Mouse (Mus musculus) limb, embryonic 14.5 days (tissue): ENCODE results near the gene Hfe2. TPM values are rescaled to one million over a fixed set of nuclear protein-coding genes. Genes with fewer than 3 reads are reported as not detected.

Experiments used
- ATAC-seq: fragments of 200-750 bp; cut with Nextera tagmentation; 2 replicates; pipeline ENCODE4 v1.8.0; 2017; ENCODE audit warnings: low read depth, moderate number of reproducible peaks, moderate TSS enrichment; ENCODE audit not compliant: low FRiP score
- DNase-seq: peaks from one replicate; pipeline ENCODE4 v3.0.0-alpha.2; 2015; ENCODE audit warnings: low spot score
- H3K27ac ChIP-seq: fragments of 300-500 bp; sonication (generic); replicated peaks from 2 replicates; pipeline ENCODE4 v1.5.1; 2014; ENCODE audit warnings: low read depth, mild to moderate bottlenecking, low read length, moderate library complexity, mixed read lengths
- H3K27me3 ChIP-seq: fragments of 300-500 bp; sonication (generic); 2 replicates; pipeline ENCODE4 v1.6.1; 2014; ENCODE audit warnings: low read length, mixed read lengths; ENCODE audit not compliant: control insufficient read depth, insufficient read depth
- H3K36me3 ChIP-seq: fragments of 300-500 bp; sonication (generic); 2 replicates; pipeline ENCODE4 v1.6.1; 2014; ENCODE audit warnings: mild to moderate bottlenecking, low read length, moderate library complexity, mixed read lengths; ENCODE audit not compliant: control insufficient read depth, insufficient read depth
- H3K4me1 ChIP-seq: fragments of 300-500 bp; sonication (generic); 2 replicates; pipeline ENCODE4 v1.6.1; 2014; ENCODE audit warnings: antibody characterized with exemption, low read length, mixed read lengths; ENCODE audit not compliant: control insufficient read depth, insufficient read depth
- H3K4me2 ChIP-seq: fragments of 300-500 bp; sonication (generic); replicated peaks from 2 replicates; pipeline ENCODE4 v1.6.1; 2014; ENCODE audit warnings: low read depth, mild to moderate bottlenecking, low read length, moderate library complexity; ENCODE audit not compliant: severe bottlenecking
- H3K4me3 ChIP-seq: fragments of 300-500 bp; sonication (generic); replicated peaks from 2 replicates; pipeline ENCODE4 v1.5.1; 2014; ENCODE audit warnings: low read length
- H3K9ac ChIP-seq: fragments of 300-500 bp; sonication (generic); 2 replicates; pipeline ENCODE4 v1.6.1; 2014; ENCODE audit warnings: mild to moderate bottlenecking, low read depth, low read length, moderate library complexity; ENCODE audit not compliant: severe bottlenecking
- H3K9me3 ChIP-seq: fragments of 300-500 bp; sonication (generic); 2 replicates; pipeline ENCODE4 v1.6.1; 2016; ENCODE audit warnings: low read length; ENCODE audit not compliant: control insufficient read depth
- POLR2A ChIP-seq: fragments of 200-500 bp; IDR thresholded peaks from 2 replicates; pipeline ENCODE4 v1.8.0; 2012; ENCODE audit warnings: inconsistent platforms, mild to moderate bottlenecking, moderate library complexity, borderline replicate concordance; ENCODE audit not compliant: insufficient read depth, insufficient read length; ENCODE audit errors: extremely low read depth
- WGBS: fragments of 180-500 bp; shearing (Covaris S2); extraction: QIAGEN DNeasy Blood & Tissue Kit; methylation state at CpG from one replicate; pipeline ENCODE4 v1.1.7; 2014; 5-methylcytosine and 5-hydroxymethylcytosine counted together
- polyA plus RNA-seq, 2 experiments: library from polyadenylated mRNA; depleted of rRNA in 1 of 2; stranded (reverse) in 1 of 2; unstranded in 1 of 2; fragments of >200 nt; fragmentation: Nextera tagmentation in 1 of 2; extraction: Ambion mirVana in 1 of 2; gene quantifications; 2 replicates each; pipeline versions ENCODE4 v1.2.1 to v1.2.3; 2012 to 2014

Hfe2 gene
- polyA plus RNA-seq, 2 experiments: 20.5 to 21.4 TPM

- H3K27me3 ChIP-seq: no peaks in the 10 kb centered on the region
- 75% methylated on average over 7 of the region's 7 CpGs for WGBS
- no peak overlapping the region for H3K27ac ChIP-seq
- no peaks in the 10 kb centered on the region for H3K36me3 ChIP-seq
- no peaks in the 10 kb centered on the region for H3K9me3 ChIP-seq
- no peak overlapping the region for H3K4me2 ChIP-seq
- H3K4me3 ChIP-seq: no peak overlapping the region
- DNase-seq (no peak), ATAC-seq (no peak)
- H3K9ac ChIP-seq: no peak overlapping the region
- no peaks in the 10 kb centered on the region; the same call in 1 of the 2 replicates for H3K4me1 ChIP-seq
- TF ChIP-seq POLR2A: no peak
Observed at GRCm38 (mm10) chr3:96570643-96571042, 45.7 kb downstream of the Hfe2 start.

GRCm38 (mm10) chr3:96571336-96571735 is 46.4 kb downstream of the Hfe2 start:
- H3K27me3 ChIP-seq: no peaks in the 10 kb centered on the region
- H3K4me3 ChIP-seq: no peak overlapping the region
- H3K9me3 ChIP-seq: no peaks in the 10 kb centered on the region
- H3K27ac ChIP-seq: no peak overlapping the region
- WGBS: 82% methylated on average over 2 of the region's 2 CpGs
- H3K4me1 ChIP-seq: peaks cover 1% of the 10 kb centered on the region
- DNase-seq (no peak), ATAC-seq (no peak)
- TF ChIP-seq POLR2A: no peak
- no peak overlapping the region for H3K4me2 ChIP-seq
- H3K9ac ChIP-seq: no peak overlapping the region
- no peaks in the 10 kb centered on the region for H3K36me3 ChIP-seq

- Histone ChIP-seq H3K27ac (no peak overlapping the region), H3K4me2 (no peak overlapping the region), H3K4me1 (peaks cover 9% of the 10 kb centered on the region), H3K4me3 (no peak overlapping the region), H3K27me3 (no peaks in the 10 kb centered on the region), H3K9me3 (no peaks in the 10 kb centered on the region), H3K36me3 (no peaks in the 10 kb centered on the region), H3K9ac (no peak overlapping the region)
- TF ChIP-seq POLR2A: no peak
- WGBS: 84% methylated on average over 16 of the region's 16 CpGs
- no peak for ATAC-seq
- DNase-seq: no peak
Observed at GRCm38 (mm10) chr3:96571896-96572698, 47.1 kb downstream of the Hfe2 start.

GRCm38 (mm10) chr3:96573611-96574511 is 48.9 kb downstream of the Hfe2 start:
- H3K4me1 ChIP-seq: peaks cover 12% of the 10 kb centered on the region

DNA sequence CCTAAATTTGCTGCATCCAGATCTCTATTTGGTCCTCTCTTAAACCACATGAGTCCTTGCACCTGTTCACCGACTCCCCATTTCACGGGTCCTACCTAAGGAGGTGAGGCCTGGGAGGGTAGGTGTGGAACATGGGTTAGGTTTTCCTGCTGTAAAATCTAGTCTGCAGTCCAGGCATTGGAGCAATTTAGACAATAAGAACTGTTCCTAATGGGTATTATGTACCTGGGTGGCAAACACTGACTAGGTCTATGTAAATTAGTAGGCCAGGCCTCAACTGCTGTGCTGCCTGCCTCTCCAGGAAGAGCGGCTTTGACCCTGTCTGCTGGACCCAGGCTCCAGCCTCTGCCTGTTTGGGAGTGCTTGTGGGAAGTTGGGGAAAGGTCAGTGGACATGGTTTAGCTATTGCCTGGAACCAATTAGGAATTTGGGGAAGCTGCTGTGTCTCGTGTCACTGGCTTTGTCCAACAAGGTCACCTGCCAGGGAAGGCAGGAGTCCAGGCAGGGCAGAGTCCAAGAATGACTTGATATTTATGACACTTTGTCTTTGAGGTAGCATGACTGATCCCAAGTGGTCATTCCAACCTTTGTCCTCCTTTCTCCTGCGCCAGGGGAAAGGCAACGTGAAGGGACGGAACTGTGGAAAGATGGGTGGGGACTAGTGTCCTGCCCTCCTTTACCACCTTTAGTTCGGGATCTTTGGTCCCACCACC is 50.5 kb downstream of the Hfe2 start:
- Histone ChIP-seq H3K9me3 (no peaks in the 10 kb centered on the region), H3K4me2 (no peak overlapping the region), H3K4me1 (peaks cover 12% of the 10 kb centered on the region), H3K4me3 (no peak overlapping the region), H3K36me3 (0 out of 2 replicates have a peak, but pooled peaks cover 5% of the 10 kb centered on the region), H3K27ac (no peak overlapping the region; the same call in 1 of the 2 replicates), H3K27me3 (no peaks in the 10 kb centered on the region), H3K9ac (no peak overlapping the region)
- no peak for TF ChIP-seq POLR2A
- DNase-seq (no peak), ATAC-seq (no peak)
- 90% methylated on average over 8 of the region's 8 CpGs for WGBS

More at GRCm38 (mm10) chr3:96573611-96574511, 48.9 kb downstream of the Hfe2 start:
- no peak overlapping the region for H3K9ac ChIP-seq
- WGBS: 75% methylated on average over 18 of the region's 19 CpGs
- H3K9me3 ChIP-seq: no peaks in the 10 kb centered on the region
- DNase-seq (no peak), ATAC-seq (no peak)
- no peak overlapping the region for H3K4me3 ChIP-seq
- H3K36me3 ChIP-seq: 0 out of 2 replicates have a peak, but pooled peaks cover 3% of the 10 kb centered on the region
- no peak overlapping the region for H3K4me2 ChIP-seq
- no peak overlapping the region for H3K27ac ChIP-seq
- no peak for TF ChIP-seq POLR2A
- no peaks in the 10 kb centered on the region for H3K27me3 ChIP-seq
